Mouse (Mus musculus) erythroblast, embryonic 14.5 days (primary cell): ENCODE data around the gene Angptl3.

Experiments used
- GATA1 ChIP-seq: IDR thresholded peaks from 2 replicates; pipeline ENCODE4 v1.6.1; 2012; ENCODE audit warnings: low read length, inconsistent platforms, mixed read lengths
- TAL1 ChIP-seq: IDR thresholded peaks from 3 replicates; pipeline ENCODE4 v1.6.1; 2012; ENCODE audit warnings: low read length, inconsistent platforms, mixed read lengths

- TF ChIP-seq GATA1 (no peak), TAL1 (no peak)
These were observed 47.3 kb downstream of the Angptl3 start for GRCm38 (mm10) chr4:99078005-99078404.
